Mouse (Mus musculus): ENCODE measurements at regions not wholly inside any gene's neighbourhood (a gene's known extent, or its start where the extent isn't known, plus 50 kb on each side); places are given as distances from the start of the nearest gene placed in this dataset.

- H3K9me3 ChIP-seq (ENCODE audit: control insufficient read depth, low read length): no peaks in the 10 kb centered on the region
- 54% methylated on average over 8 of the region's 8 CpGs for WGBS (ENCODE audit: insufficient replicate concordance)
- no peak overlapping the region for H3K4me2 ChIP-seq (ENCODE audit: low read depth)
- ATAC-seq (ENCODE audit: insufficient read depth) (no peak), DNase-seq (ENCODE audit: low read depth in 3 of 3, low spot score in 3 of 3) (no peak)
- H3K27ac ChIP-seq: no peak overlapping the region
- TF ChIP-seq CTCF (IDR thresholded peaks at IDR 0.05; ENCODE audit: low read depth): no peak
- no peak for TF ChIP-seq EP300 (IDR thresholded peaks at IDR 0.05; ENCODE audit: low read depth)
- H3K27me3 ChIP-seq (ENCODE audit: control insufficient read depth, insufficient read depth, low read length): no peaks in the 10 kb centered on the region
- H3K4me1 ChIP-seq (replicated peaks; ENCODE audit: control insufficient read depth in 2 of 2, insufficient read depth in 2 of 2, low read length in 1 of 2): no peaks in the 10 kb centered on the region
- H3K4me3 ChIP-seq (ENCODE audit: insufficient read depth in 1 of 2, low read depth in 2 of 2, low read length in 2 of 2): no peak overlapping the region
- H3K9ac ChIP-seq (replicated peaks): no peak overlapping the region
- no peaks in the 10 kb centered on the region for H3K36me3 ChIP-seq (replicated peaks; ENCODE audit: control insufficient read depth, insufficient read depth, low read depth)
Observed at GRCm38 (mm10) chr12:26976284-26977065, 365.9 kb downstream of the Sox11 start.

DNA sequence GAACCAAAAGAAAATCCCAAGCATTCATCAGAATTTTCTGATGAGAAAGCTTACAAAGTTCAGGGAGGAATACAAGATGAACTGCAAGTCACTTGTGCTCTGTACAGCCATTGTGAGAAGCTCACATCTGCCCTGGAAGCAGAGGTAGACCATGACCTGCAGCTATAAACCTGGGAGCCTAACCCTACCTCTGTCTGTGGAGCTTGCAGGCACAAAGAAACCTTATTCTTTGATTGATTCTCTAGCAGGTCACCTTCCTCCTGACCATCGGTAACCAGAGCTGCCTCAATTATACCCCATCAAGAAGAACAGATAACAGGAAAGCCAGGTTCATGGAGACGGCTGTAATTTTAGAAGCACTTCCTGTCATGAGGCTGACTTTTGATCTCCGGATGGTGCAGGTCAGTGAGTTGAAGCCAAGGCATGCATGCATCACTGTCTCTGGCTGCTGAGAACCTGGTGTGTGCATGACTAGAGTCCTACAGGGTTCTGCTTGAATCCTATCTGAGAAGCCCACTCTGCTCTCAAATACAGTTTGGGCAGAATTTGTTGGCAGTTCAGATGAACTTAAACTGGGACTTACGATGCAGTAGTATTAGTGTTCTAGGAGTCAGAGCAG, 369.8 kb downstream of the Sox11 start:
- Histone ChIP-seq H3K4me2 (ENCODE audit: low read depth) (no peak overlapping the region), H3K27ac (no peak overlapping the region), H3K4me1 (replicated peaks; ENCODE audit: control insufficient read depth in 2 of 2, insufficient read depth in 2 of 2, low read length in 1 of 2) (no peaks in the 10 kb centered on the region), H3K9me3 (ENCODE audit: control insufficient read depth, low read length) (no peaks in the 10 kb centered on the region), H3K4me3 (ENCODE audit: insufficient read depth in 1 of 2, low read depth in 2 of 2, low read length in 2 of 2) (no peak overlapping the region), H3K27me3 (ENCODE audit: control insufficient read depth, insufficient read depth, low read length) (no peaks in the 10 kb centered on the region), H3K36me3 (replicated peaks; ENCODE audit: control insufficient read depth, insufficient read depth, low read depth) (no peaks in the 10 kb centered on the region), H3K9ac (replicated peaks) (no peak overlapping the region)
- 41% methylated on average over 4 of the region's 4 CpGs for WGBS (ENCODE audit: insufficient replicate concordance)
- TF ChIP-seq CTCF (IDR thresholded peaks at IDR 0.05; ENCODE audit: low read depth): no peak
- no peak for TF ChIP-seq EP300 (IDR thresholded peaks at IDR 0.05; ENCODE audit: low read depth)
- no peak for ATAC-seq (ENCODE audit: insufficient read depth)
- no peak for DNase-seq (ENCODE audit: low read depth in 3 of 3, low spot score in 3 of 3)

GRCm38 (mm10) chr12:26967018-26967737, 375.2 kb downstream of the Sox11 start:
- Histone ChIP-seq H3K36me3 (replicated peaks; ENCODE audit: control insufficient read depth, insufficient read depth, low read depth) (no peaks in the 10 kb centered on the region), H3K4me1 (replicated peaks; ENCODE audit: control insufficient read depth in 2 of 2, insufficient read depth in 2 of 2, low read length in 1 of 2) (no peaks in the 10 kb centered on the region), H3K4me2 (ENCODE audit: low read depth) (no peak overlapping the region), H3K9ac (replicated peaks) (no peak overlapping the region), H3K4me3 (ENCODE audit: insufficient read depth in 1 of 2, low read depth in 2 of 2, low read length in 2 of 2) (no peak overlapping the region), H3K9me3 (ENCODE audit: control insufficient read depth, low read length) (no peaks in the 10 kb centered on the region), H3K27ac (no peak overlapping the region), H3K27me3 (ENCODE audit: control insufficient read depth, insufficient read depth, low read length) (no peaks in the 10 kb centered on the region)
- ATAC-seq (ENCODE audit: insufficient read depth) (no peak), DNase-seq (ENCODE audit: low read depth in 3 of 3, low spot score in 3 of 3) (no peak)
- 52% methylated on average over 16 of the region's 16 CpGs for WGBS (ENCODE audit: insufficient replicate concordance)
- TF ChIP-seq EP300 (IDR thresholded peaks at IDR 0.05; ENCODE audit: low read depth) (no peak), CTCF (IDR thresholded peaks at IDR 0.05; ENCODE audit: low read depth) (no peak)

- no peak for ATAC-seq (ENCODE audit: insufficient read depth)
Observed at GRCm38 (mm10) chr12:26963917-26964316, 378.5 kb downstream of the Sox11 start.

GRCm38 (mm10) chr12:26939831-26940230, 402.5 kb downstream of the Sox11 start:
- no peaks in the 10 kb centered on the region for H3K9me3 ChIP-seq (ENCODE audit: control insufficient read depth, low read length)
- H3K27me3 ChIP-seq (ENCODE audit: control insufficient read depth, insufficient read depth, low read length): no peaks in the 10 kb centered on the region
- no peak for TF ChIP-seq EP300 (IDR thresholded peaks at IDR 0.05; ENCODE audit: low read depth)
- TF ChIP-seq CTCF (IDR thresholded peaks at IDR 0.05; ENCODE audit: low read depth): no peak
- DNase-seq (ENCODE audit: low read depth in 3 of 3, low spot score in 3 of 3) (no peak), ATAC-seq (ENCODE audit: insufficient read depth) (no peak)
- 60% methylated on average over 2 of the region's 2 CpGs for WGBS (ENCODE audit: insufficient replicate concordance)
- no peaks in the 10 kb centered on the region for H3K4me1 ChIP-seq (replicated peaks; ENCODE audit: control insufficient read depth in 2 of 2, insufficient read depth in 2 of 2, low read length in 1 of 2)
- no peak overlapping the region for H3K4me3 ChIP-seq (ENCODE audit: insufficient read depth in 1 of 2, low read depth in 2 of 2, low read length in 2 of 2)
- no peak overlapping the region for H3K27ac ChIP-seq
- H3K4me2 ChIP-seq (ENCODE audit: low read depth): no peak overlapping the region
- no peaks in the 10 kb centered on the region for H3K36me3 ChIP-seq (replicated peaks; ENCODE audit: control insufficient read depth, insufficient read depth, low read depth)
- H3K9ac ChIP-seq (replicated peaks): no peak overlapping the region

More at GRCm38 (mm10) chr12:26963917-26964316, 378.5 kb downstream of the Sox11 start:
- H3K4me3 ChIP-seq (ENCODE audit: insufficient read depth in 1 of 2, low read depth in 2 of 2, low read length in 2 of 2): no peak overlapping the region
- H3K9ac ChIP-seq (replicated peaks): no peak overlapping the region
- H3K36me3 ChIP-seq (replicated peaks; ENCODE audit: control insufficient read depth, insufficient read depth, low read depth): no peaks in the 10 kb centered on the region
- no peak for DNase-seq (ENCODE audit: low read depth in 3 of 3, low spot score in 3 of 3)
- H3K9me3 ChIP-seq (ENCODE audit: control insufficient read depth, low read length): no peaks in the 10 kb centered on the region
- no peaks in the 10 kb centered on the region for H3K4me1 ChIP-seq (replicated peaks; ENCODE audit: control insufficient read depth in 2 of 2, insufficient read depth in 2 of 2, low read length in 1 of 2)
- no peak overlapping the region for H3K4me2 ChIP-seq (ENCODE audit: low read depth)
- TF ChIP-seq CTCF (IDR thresholded peaks at IDR 0.05; ENCODE audit: low read depth) (no peak), EP300 (IDR thresholded peaks at IDR 0.05; ENCODE audit: low read depth) (no peak)
- no peak overlapping the region for H3K27ac ChIP-seq
- H3K27me3 ChIP-seq (ENCODE audit: control insufficient read depth, insufficient read depth, low read length): no peaks in the 10 kb centered on the region
